Mouse (Mus musculus): ENCODE data around the gene Nap1l2. TPM values are rescaled to one million over a fixed set of nuclear protein-coding genes. Genes with fewer than 3 reads are reported as not detected.

Nap1l2 gene
- polyA plus RNA-seq, 1 experiment, result not detected

DNA sequence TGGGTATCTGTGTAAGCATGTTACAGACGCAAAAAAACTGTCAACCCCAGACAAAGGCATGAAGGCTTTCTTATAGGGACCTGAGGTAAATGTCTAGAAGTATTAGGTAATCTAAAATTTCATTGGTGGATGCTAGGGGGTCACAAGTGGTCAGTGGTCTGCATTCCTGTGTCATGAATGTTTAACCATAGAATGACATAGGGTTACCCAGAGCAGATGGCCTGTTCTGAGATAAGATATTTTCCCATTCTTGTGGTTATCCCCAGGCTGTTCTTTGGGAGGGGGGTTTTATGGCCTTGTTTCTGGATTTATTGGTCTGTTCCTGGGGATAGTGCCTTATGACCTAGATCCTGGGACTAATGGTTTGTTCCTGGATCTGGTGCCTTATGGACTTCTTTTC lies 30.3 kb downstream of the Nap1l2 start:
- Histone ChIP-seq H3K4me1 (ENCODE audit: control insufficient read depth, insufficient read depth, low read length) (no peaks in the 10 kb centered on the region), H3K36me3 (ENCODE audit: control insufficient read depth, insufficient read depth, low read length) (no peaks in the 10 kb centered on the region), H3K4me3 (ENCODE audit: insufficient read depth, low read depth, low read length) (no peak overlapping the region), H3K27me3 (replicated peaks; ENCODE audit: control insufficient read depth, insufficient read depth, low read length) (no peaks in the 10 kb centered on the region), H3K27ac (ENCODE audit: insufficient read depth, low read depth, low read length) (no peak overlapping the region)
- 69% methylated on average over 1 of the region's 1 CpGs for WGBS
- TF ChIP-seq POLR2A (IDR thresholded peaks at IDR 0.05; ENCODE audit: low read depth, low read length) (no peak), CTCF (conservative IDR thresholded peaks at IDR 0.05; ENCODE audit: insufficient read depth, insufficient read length, low read depth, low read length) (no peak)
- no peak for DNase-seq

- no peak for TF ChIP-seq CTCF (conservative IDR thresholded peaks at IDR 0.05; ENCODE audit: insufficient read depth, insufficient read length, low read depth, low read length)
- no peak for TF ChIP-seq POLR2A (IDR thresholded peaks at IDR 0.05; ENCODE audit: low read depth, low read length)
- DNase-seq, result no peak
- Histone ChIP-seq H3K27ac (ENCODE audit: insufficient read depth, low read depth, low read length) (no peak overlapping the region), H3K27me3 (replicated peaks; ENCODE audit: control insufficient read depth, insufficient read depth, low read length) (no peaks in the 10 kb centered on the region), H3K36me3 (ENCODE audit: control insufficient read depth, insufficient read depth, low read length) (no peaks in the 10 kb centered on the region), H3K4me1 (ENCODE audit: control insufficient read depth, insufficient read depth, low read length) (no peaks in the 10 kb centered on the region), H3K4me3 (ENCODE audit: insufficient read depth, low read depth, low read length) (no peak overlapping the region)
- 88% methylated on average over 3 of the region's 3 CpGs for WGBS
These were observed 47.9 kb downstream of the Nap1l2 start for GRCm38 (mm10) chrX:103138549-103138948.

Other genes with a start within 250 kb of the Nap1l2 start
- gene Cdx4, start 134.8 kb upstream of the Nap1l2 start, polyA plus RNA-seq (2012; rRNA removed), result 0.09 and 0.10 TPM in 2 replicates
- 0.91 and 1.5 TPM in 2 replicates for gene Chic1, start 169.8 kb upstream of the Nap1l2 start, polyA plus RNA-seq (2012; rRNA removed)
- 0.13 and 0.16 TPM in 2 replicates for gene Tsx, start 227.8 kb upstream of the Nap1l2 start, polyA plus RNA-seq (2012; rRNA removed)
- not detected in 2 replicates for gene Gm26992, start 235.4 kb upstream of the Nap1l2 start, polyA plus RNA-seq (2012; rRNA removed)